Mouse (Mus musculus) T-cell, adult 66 days (primary cell): ENCODE results near the gene Vps50. TPM values are rescaled to one million over a fixed set of nuclear protein-coding genes. Genes with fewer than 3 reads are reported as not detected.

Experiments used
- total RNA-seq, 2 experiments: library from RNA; stranded (reverse); gene quantifications; 3 replicates in 1 of 2; 4 replicates in 1 of 2; pipeline ENCODE4 v1.2.4; 2023

Vps50 gene
- 10 to 100 TPM; 23.0 to 23.2 TPM for total RNA-seq

DNA sequence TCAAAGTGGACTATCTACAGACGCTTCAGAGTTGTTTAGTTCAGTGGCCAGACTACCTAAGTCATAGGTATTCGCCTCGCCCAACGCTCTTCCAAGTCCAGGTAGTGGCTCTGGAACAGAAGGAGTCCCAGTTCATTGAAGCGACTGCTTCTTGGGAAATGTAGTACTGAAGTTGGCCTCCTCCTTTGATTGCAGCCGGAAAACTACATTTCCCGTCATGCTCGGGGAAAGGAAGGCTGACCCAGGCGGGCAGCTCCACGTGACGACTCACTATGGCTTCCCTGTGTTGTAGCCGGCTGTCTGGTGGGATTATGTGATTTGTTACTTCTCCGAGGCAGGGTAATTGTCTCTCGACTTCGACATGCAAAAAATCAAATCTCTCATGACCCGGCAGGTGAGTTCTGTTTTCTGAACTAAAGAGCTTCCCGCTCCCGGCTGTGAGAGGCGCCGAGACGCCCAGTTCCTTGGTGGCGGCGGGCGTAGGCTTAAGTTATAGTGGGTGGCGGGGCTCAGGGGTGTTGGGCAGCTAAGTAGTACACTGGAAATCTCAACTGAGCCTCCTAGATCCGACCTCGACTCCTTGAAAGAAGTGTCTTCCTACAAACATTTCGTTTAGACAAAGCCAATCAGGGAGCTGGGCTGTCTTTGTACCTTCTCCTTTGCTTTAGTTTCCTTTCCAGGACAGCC is at the start of gene Vps50, which contains the start of gene Hepacam2:
Vps50 (plus strand) TSS at position 221 of the 687 bp plus-strand sequence.
Hepacam2 (minus strand) TSS at position 137 of the 687 bp plus-strand sequence.

Other genes with a start within 250 kb of the Vps50 start
- 100 to 1,000 TPM; 109 to 115 TPM for gene Samd9l, start 98.8 kb upstream of the Vps50 start, total RNA-seq
- gene Hepacam2, start 84 bp upstream of the Vps50 start, total RNA-seq = not detected